Mouse (Mus musculus) hindbrain, embryonic 11.5 days (tissue): ENCODE results near the gene Peli2. TPM values are rescaled to one million over a fixed set of nuclear protein-coding genes. Genes with fewer than 3 reads are reported as not detected.
A peak's percentile ranks its signal among the peaks of the same experiment; 100 is the strongest.

Experiments used
- ATAC-seq: fragments of 200-750 bp; cut with Nextera tagmentation; 2 replicates; pipeline ENCODE4 v1.8.0; 2017; ENCODE audit warnings: mild to moderate bottlenecking, moderate TSS enrichment, moderate library complexity; ENCODE audit not compliant: low FRiP score
- DNase-seq: peaks from one replicate; pipeline ENCODE4 v3.0.0-alpha.2; 2015; ENCODE audit warnings: low spot score
- H3K27ac ChIP-seq: fragments of 300-500 bp; sonication (generic); 2 replicates; pipeline ENCODE4 v1.5.1; 2014; ENCODE audit warnings: mild to moderate bottlenecking, low read depth, low read length
- H3K27me3 ChIP-seq: fragments of 300-500 bp; sonication (generic); 2 replicates; pipeline ENCODE4 v1.6.1; 2014; ENCODE audit warnings: mild to moderate bottlenecking, low read length, moderate library complexity, mixed read lengths; ENCODE audit not compliant: control insufficient read depth, insufficient read depth
- H3K36me3 ChIP-seq: fragments of 300-500 bp; sonication (generic); 2 replicates; pipeline ENCODE4 v1.6.1; 2014; ENCODE audit warnings: mild to moderate bottlenecking, low read length, moderate library complexity, mixed read lengths; ENCODE audit not compliant: control insufficient read depth, insufficient read depth
- H3K4me1 ChIP-seq: fragments of 300-500 bp; sonication (generic); replicated peaks from 2 replicates; pipeline ENCODE4 v1.6.1; 2014; ENCODE audit warnings: low read length, mixed read lengths; ENCODE audit not compliant: control insufficient read depth, insufficient read depth
- H3K4me2 ChIP-seq: fragments of 300-500 bp; sonication (generic); replicated peaks from 2 replicates; pipeline ENCODE4 v1.6.1; 2014; ENCODE audit warnings: mild to moderate bottlenecking, low read depth, low read length
- H3K4me3 ChIP-seq: fragments of 300-500 bp; sonication (generic); 2 replicates; pipeline ENCODE4 v1.5.1; 2014; ENCODE audit warnings: low read depth, low read length
- H3K9ac ChIP-seq: fragments of 300-500 bp; sonication (generic); 2 replicates; pipeline ENCODE4 v1.6.1; 2014; ENCODE audit warnings: low read depth, low read length
- H3K9me3 ChIP-seq: fragments of 300-500 bp; sonication (generic); 2 replicates; pipeline ENCODE4 v1.6.1; 2016; ENCODE audit warnings: low read length; ENCODE audit not compliant: control insufficient read depth
- WGBS: fragments of 180-500 bp; shearing (Covaris S2); extraction: QIAGEN DNeasy Blood & Tissue Kit; methylation state at CpG from one replicate; pipeline ENCODE4 v1.1.7; 2014; 5-methylcytosine and 5-hydroxymethylcytosine counted together
- polyA plus RNA-seq: library from polyadenylated mRNA; unstranded; fragments of >200 nt; fragmentation: Nextera tagmentation; extraction: Ambion mirVana; gene quantifications from 2 replicates; pipeline ENCODE4 v1.2.1, GENCODE M21; 2014

Peli2 gene
- polyA plus RNA-seq, 1 experiment from 2014 or later, result 17.3 TPM

- no peaks in the 10 kb centered on the region for H3K27me3 ChIP-seq
- H3K9ac ChIP-seq, result no peak overlapping the region
- H3K36me3 ChIP-seq, result no peaks in the 10 kb centered on the region
- H3K9me3 ChIP-seq, result no peaks in the 10 kb centered on the region
- H3K27ac ChIP-seq, result 0 out of 2 replicates have a peak overlapping the region, but pooled peaks have one; percentile 7
- H3K4me2 ChIP-seq, result no peak overlapping the region
- WGBS, result 54% methylated on average over 17 of the region's 17 CpGs
- DNase-seq (peak; percentile 26), ATAC-seq (no peak)
- peaks cover 6% of the 10 kb centered on the region; the same call in 1 of the 2 replicates for H3K4me1 ChIP-seq
- H3K4me3 ChIP-seq, result no peak overlapping the region
Measured at GRCm38 (mm10) chr14:48202096-48203036, 81.7 kb downstream of the Peli2 start.

- H3K4me3 ChIP-seq, result no peak overlapping the region
- H3K4me2 ChIP-seq, result no peak overlapping the region
- H3K9ac ChIP-seq, result no peak overlapping the region
- H3K9me3 ChIP-seq, result no peaks in the 10 kb centered on the region
- 80% methylated on average over 10 of the region's 10 CpGs for WGBS
- H3K4me1 ChIP-seq, result peaks cover 6% of the 10 kb centered on the region; the same call in 1 of the 2 replicates
- no peak for DNase-seq
- no peaks in the 10 kb centered on the region for H3K36me3 ChIP-seq
- ATAC-seq, result no peak
- no peaks in the 10 kb centered on the region for H3K27me3 ChIP-seq
- no peak overlapping the region for H3K27ac ChIP-seq
Measured at GRCm38 (mm10) chr14:48205044-48205443, 84.4 kb downstream of the Peli2 start.

GRCm38 (mm10) chr14:48205635-48206034 lies 85.0 kb downstream of the Peli2 start:
- DNase-seq (no peak), ATAC-seq (no peak)
- Histone ChIP-seq H3K27ac (no peak overlapping the region), H3K4me2 (no peak overlapping the region), H3K4me1 (peaks cover 6% of the 10 kb centered on the region; the same call in 1 of the 2 replicates), H3K4me3 (no peak overlapping the region), H3K36me3 (no peaks in the 10 kb centered on the region), H3K9me3 (no peaks in the 10 kb centered on the region), H3K27me3 (no peaks in the 10 kb centered on the region), H3K9ac (no peak overlapping the region)
- WGBS, result 60% methylated on average over 11 of the region's 11 CpGs

- no peaks in the 10 kb centered on the region for H3K27me3 ChIP-seq
- no peaks in the 10 kb centered on the region for H3K36me3 ChIP-seq
- no peak overlapping the region for H3K27ac ChIP-seq
- no peak overlapping the region for H3K9ac ChIP-seq
- H3K4me3 ChIP-seq, result no peak overlapping the region
- H3K4me1 ChIP-seq, result 0 out of 2 replicates have a peak, but pooled peaks cover 2% of the 10 kb centered on the region
- no peaks in the 10 kb centered on the region for H3K9me3 ChIP-seq
- 55% methylated on average over 15 of the region's 15 CpGs for WGBS
- DNase-seq (peak; percentile 38), ATAC-seq (no peak)
- H3K4me2 ChIP-seq, result no peak overlapping the region
Measured at GRCm38 (mm10) chr14:48207119-48207518, 86.5 kb downstream of the Peli2 start.

- H3K9me3 ChIP-seq, result no peaks in the 10 kb centered on the region
- 80% methylated on average over 12 of the region's 12 CpGs for WGBS
- H3K4me1 ChIP-seq, result no peaks in the 10 kb centered on the region
- no peak for ATAC-seq
- no peak for DNase-seq
- no peaks in the 10 kb centered on the region for H3K27me3 ChIP-seq
- H3K4me3 ChIP-seq, result no peak overlapping the region
- no peaks in the 10 kb centered on the region for H3K36me3 ChIP-seq
- H3K27ac ChIP-seq, result no peak overlapping the region
- no peak overlapping the region for H3K9ac ChIP-seq
- H3K4me2 ChIP-seq, result no peak overlapping the region
Measured at GRCm38 (mm10) chr14:48207746-48208640, 87.4 kb downstream of the Peli2 start.

GRCm38 (mm10) chr14:48209436-48209835 lies 88.8 kb downstream of the Peli2 start:
- Histone ChIP-seq H3K4me3 (no peak overlapping the region), H3K9me3 (no peaks in the 10 kb centered on the region), H3K9ac (no peak overlapping the region), H3K27ac (no peak overlapping the region), H3K27me3 (no peaks in the 10 kb centered on the region), H3K36me3 (no peaks in the 10 kb centered on the region), H3K4me1 (no peaks in the 10 kb centered on the region), H3K4me2 (no peak overlapping the region)
- 92% methylated on average over 5 of the region's 5 CpGs for WGBS
- no peak for DNase-seq
- no peak for ATAC-seq

GRCm38 (mm10) chr14:48210089-48210488 lies 89.5 kb downstream of the Peli2 start:
- H3K4me1 ChIP-seq, result no peaks in the 10 kb centered on the region
- H3K9me3 ChIP-seq, result no peaks in the 10 kb centered on the region
- 80% methylated on average over 9 of the region's 9 CpGs for WGBS
- ATAC-seq (no peak), DNase-seq (no peak)
- no peak overlapping the region for H3K4me2 ChIP-seq
- no peaks in the 10 kb centered on the region for H3K27me3 ChIP-seq
- no peak overlapping the region for H3K9ac ChIP-seq
- no peak overlapping the region for H3K4me3 ChIP-seq
- no peak overlapping the region for H3K27ac ChIP-seq
- no peaks in the 10 kb centered on the region for H3K36me3 ChIP-seq

- Histone ChIP-seq H3K36me3 (no peaks in the 10 kb centered on the region), H3K9me3 (no peaks in the 10 kb centered on the region), H3K4me1 (no peaks in the 10 kb centered on the region), H3K27ac (no peak overlapping the region), H3K4me3 (no peak overlapping the region), H3K27me3 (no peaks in the 10 kb centered on the region), H3K4me2 (no peak overlapping the region), H3K9ac (no peak overlapping the region)
- DNase-seq (no peak), ATAC-seq (no peak)
- 84% methylated on average over 8 of the region's 8 CpGs for WGBS
Measured at GRCm38 (mm10) chr14:48211526-48211925, 90.9 kb downstream of the Peli2 start.
